Mouse (Mus musculus): ENCODE measurements around the gene Olfr1025-ps1.

The Olfr1025-ps1 gene

DNA sequence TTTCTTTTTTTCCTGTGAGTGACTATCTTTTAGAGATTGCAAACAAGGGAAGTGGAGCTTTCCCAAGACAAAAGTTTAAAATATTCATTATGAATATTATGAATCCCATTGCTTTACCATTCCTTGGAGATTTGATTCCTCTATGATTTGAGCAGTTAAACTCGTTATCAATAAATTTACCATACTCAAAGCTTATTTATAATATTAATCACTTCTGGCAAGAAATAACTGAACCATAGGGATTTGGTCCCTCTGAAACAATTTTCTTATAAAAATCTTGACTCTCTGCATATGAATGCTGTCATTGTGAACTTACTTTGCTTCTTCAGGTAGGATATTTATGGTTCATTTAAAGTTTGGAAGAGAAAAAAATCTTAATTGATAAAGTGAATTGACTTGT lies at the start of gene Olfr1025-ps1:
Gene Olfr1025-ps1 (plus strand): TSS at position 301 of the 400 bp plus-strand sequence.
- no peak for DNase-seq (ENCODE audit: low read depth, low spot score)

- no peak for DNase-seq (ENCODE audit: low read depth, low spot score)
Observed at GRCm38 (mm10) chr2:85868294-85868693, 46.7 kb upstream of the Olfr1025-ps1 start, which contains the start of gene Olfr1022. Gene Olfr1022, plus strand, starts transcription at chr2:85868594.

DNA sequence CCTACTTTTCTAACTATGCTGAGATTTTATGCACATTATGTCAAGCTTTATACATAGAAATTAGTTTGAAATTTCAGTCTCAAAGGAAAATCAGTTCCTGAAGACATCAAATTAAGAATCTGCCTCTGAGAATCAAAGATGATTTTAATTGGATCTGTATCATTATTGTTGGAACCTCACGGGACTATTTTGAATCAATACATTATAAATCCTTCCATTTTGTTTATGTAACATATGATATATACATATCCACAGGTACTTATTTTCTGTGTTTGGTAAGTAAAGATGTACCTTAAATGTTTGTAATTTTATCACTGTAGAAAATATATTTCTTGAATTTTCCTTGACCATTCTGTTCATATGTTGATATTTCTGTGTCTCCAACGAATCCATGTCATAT lies 29.7 kb upstream of the Olfr1025-ps1 start, which contains the start of gene Olfr1023:
Gene Olfr1023 (plus strand): TSS at position 301 of the 400 bp plus-strand sequence.
- DNase-seq (ENCODE audit: low read depth, low spot score) = no peak

- DNase-seq (ENCODE audit: low read depth, low spot score) = no peak
Observed at GRCm38 (mm10) chr2:85904952-85905351, 10.0 kb upstream of the Olfr1025-ps1 start, which contains the start of gene Olfr1024. Gene Olfr1024, minus strand, starts transcription at chr2:85905052.

- DNase-seq (ENCODE audit: low read depth, low spot score) = no peak
Observed at GRCm38 (mm10) chr2:85913197-85913596, 1.8 kb upstream of the Olfr1025-ps1 start.

DNA sequence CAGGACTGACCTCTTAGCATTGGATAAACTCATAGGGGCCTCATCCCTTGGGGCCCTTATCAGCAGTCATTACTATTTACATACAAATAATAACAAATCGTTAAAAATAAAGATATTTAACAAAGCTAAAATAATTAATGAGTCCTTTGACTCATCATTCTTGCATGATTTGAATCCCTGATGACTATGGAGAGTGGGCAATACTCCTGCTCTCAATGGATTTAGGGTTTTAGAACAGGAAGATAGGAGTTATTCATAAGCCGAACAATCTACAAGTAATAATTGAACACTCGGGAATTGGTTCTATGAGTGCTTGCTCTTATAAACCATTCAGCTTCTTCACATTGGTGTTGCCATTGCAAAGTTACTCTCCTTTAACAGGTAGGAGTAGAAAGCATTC lies 6.3 kb downstream of the Olfr1025-ps1 start, which contains the start of gene Olfr1026:
Gene Olfr1026 (plus strand): TSS at position 301 of the 400 bp plus-strand sequence.
- DNase-seq (ENCODE audit: low read depth, low spot score) = no peak

- DNase-seq (ENCODE audit: low read depth, low spot score) = no peak
Observed at GRCm38 (mm10) chr2:85950137-85950536, 35.1 kb downstream of the Olfr1025-ps1 start, which contains the start of gene Olfr1028. Gene Olfr1028, plus strand, starts transcription at chr2:85950437.
